Mouse (Mus musculus): ENCODE data around the gene Zbed6. TPM values are rescaled to one million over a fixed set of nuclear protein-coding genes. Genes with fewer than 3 reads are reported as not detected.

The Zbed6 gene
- total RNA-seq, 2 experiments from 2014 or later = 16.4 to 18.3 TPM

DNA sequence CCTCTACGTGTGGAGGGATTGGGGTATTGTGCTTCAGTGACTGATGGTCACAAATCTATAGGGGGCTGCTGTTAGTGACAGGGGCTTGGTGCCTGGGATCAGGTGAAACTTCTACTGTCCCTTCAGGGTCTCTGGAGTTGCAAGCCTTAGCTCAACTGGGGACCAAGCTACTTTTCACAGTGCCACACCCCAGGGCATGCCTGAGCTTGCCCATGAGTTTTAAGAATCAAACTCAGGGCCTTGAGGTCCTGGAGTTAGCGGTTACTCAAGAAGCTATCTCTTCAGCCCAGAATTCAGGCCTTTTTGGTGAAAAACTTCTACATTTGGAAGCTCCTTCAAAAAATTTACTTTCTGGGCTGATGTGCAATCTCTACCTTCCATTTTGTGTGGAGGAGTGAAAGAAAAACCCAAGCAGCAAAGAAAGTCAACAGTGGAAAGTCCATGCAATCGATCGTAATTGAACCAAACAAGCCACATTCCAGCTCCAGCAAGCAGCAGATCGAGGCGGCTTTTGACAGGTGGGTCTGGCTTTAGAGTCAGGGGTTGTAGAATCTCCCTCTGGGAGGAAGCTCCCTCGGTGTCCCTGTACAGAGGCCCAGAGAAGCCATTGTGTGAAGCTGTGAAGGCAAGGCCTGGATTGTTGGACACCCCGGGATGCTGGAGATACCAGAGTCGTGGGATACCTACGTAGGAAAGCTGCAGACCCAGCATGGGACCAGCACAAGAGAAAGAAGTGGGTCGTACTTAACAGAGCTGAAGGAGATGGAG, 3.7 kb upstream of the Zbed6 start:
- no peak for ATAC-seq (replicated peaks; ENCODE audit: low FRiP score, low TSS enrichment, poor library complexity, severe bottlenecking)

DNA sequence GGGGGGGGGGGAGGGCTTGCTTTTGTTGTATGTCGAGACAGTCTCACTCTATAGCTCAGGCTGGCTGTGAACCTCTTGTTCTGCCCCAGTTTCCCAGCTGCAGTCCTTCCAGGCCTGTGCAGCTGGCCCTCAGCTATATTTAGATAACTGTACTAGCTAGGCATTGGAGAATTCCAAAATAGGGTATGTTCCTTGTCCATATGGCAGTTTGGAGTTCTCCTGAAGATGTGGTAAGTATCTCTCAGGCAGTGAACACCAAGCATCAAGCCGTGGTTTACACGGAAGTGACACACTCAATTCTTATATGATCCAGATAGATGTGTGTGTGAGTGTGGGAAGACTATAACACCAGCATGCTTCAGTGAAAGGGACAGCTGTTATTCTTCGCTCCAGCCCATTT, 2.7 kb upstream of the Zbed6 start:
- no peak for ATAC-seq (replicated peaks; ENCODE audit: low FRiP score, low TSS enrichment, poor library complexity, severe bottlenecking)

DNA sequence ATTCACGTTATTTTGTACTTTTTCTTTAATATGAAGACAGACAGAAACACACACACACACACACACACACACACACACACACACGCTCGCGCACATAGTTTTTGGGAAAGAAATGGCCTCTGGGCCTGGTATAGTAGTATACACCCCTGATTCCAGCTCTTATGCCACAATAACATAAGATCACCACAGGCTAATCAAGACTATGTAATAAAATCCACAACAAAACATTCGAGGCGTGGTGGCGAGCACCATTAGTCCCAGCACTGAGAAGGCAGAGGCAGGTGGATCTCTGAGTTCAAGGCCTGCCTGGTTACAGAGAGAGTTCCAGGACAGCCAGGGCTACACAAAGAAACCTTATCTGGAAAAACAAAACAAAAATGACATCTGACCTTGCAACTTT, 2.3 kb upstream of the Zbed6 start:
- ATAC-seq (replicated peaks; ENCODE audit: low FRiP score, low TSS enrichment, poor library complexity, severe bottlenecking) = no peak

DNA sequence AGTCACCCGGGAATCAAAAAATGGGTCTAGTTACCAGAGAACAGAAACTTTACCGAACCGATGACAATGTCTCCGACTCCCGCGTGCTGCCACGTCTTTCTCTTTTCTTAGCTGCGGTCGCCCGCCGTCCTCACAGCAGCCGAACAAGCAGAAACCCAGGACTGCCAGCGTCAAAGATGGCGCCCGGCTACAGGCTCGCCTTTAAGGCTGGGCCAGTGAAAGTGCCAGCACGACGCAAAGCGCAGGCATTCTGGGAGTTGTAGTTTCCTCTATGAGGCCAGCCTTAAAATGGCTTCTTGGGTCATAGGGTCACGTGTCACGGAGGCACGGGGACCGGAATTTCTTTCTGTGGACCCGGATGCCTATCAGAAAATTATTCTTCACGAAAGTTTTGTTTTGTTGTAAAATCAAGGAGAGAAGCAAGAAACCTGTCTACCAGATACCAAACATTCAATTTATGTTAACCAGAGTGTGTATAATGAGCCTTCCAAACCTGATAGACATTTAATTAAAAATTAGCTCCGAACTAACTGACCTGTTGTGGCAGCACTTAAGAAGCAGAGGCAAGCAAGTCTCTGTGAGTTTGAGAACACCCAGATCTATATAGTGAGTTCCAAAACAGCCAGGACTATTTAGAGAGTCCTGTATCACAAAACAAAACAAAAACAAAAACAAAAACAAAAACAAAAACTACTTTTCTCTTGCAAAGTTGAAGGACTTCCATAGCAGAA, 683 bp upstream of the Zbed6 start, which contains the start of gene Gm38394:
Gm38394 (minus strand) TSS at position 116 of the 731 bp plus-strand sequence.
- ATAC-seq (replicated peaks; ENCODE audit: low FRiP score, low TSS enrichment, poor library complexity, severe bottlenecking) = peak; percentile 99

DNA sequence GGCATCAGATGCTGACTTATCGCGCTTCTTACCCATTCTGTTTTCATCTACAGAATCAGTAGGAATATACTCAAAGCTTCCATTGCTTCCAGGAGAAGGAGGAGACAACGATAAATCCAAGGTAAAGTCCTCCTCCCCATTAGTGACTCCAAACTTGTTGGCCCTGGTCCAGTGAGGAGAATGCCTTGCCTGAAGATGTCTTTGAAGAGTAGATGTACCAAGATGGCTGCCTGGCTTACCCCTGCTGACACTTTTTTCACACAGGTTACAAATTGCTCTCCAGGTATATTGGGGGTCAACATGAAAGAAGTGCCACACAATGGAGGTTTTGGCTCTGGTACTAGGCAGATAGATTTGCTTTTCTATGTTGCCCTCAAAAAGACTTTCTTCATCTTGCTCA, 1.8 kb downstream of the Zbed6 start:
- ATAC-seq (replicated peaks; ENCODE audit: low FRiP score, low TSS enrichment, poor library complexity, severe bottlenecking) = no peak

DNA sequence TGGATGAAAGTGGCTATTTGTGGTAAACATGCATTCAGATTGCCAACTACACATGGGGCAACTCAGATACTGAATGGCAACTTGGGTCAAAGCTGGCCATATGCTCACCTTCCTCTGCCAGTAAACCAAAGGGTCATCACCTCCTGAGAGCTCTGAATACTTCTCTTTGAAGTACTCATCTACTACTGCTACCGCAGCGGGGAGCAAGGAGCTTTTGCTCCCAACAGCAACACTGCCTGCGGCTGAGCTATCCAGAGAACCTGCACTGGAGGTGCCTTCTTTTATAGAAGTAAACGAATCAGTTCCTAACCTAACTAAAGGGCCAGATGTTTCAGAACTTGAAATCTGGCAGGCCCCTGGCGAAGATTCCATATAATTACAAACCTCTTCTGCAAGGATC, 3.9 kb downstream of the Zbed6 start:
- no peak for ATAC-seq (replicated peaks; ENCODE audit: low FRiP score, low TSS enrichment, poor library complexity, severe bottlenecking)

DNA sequence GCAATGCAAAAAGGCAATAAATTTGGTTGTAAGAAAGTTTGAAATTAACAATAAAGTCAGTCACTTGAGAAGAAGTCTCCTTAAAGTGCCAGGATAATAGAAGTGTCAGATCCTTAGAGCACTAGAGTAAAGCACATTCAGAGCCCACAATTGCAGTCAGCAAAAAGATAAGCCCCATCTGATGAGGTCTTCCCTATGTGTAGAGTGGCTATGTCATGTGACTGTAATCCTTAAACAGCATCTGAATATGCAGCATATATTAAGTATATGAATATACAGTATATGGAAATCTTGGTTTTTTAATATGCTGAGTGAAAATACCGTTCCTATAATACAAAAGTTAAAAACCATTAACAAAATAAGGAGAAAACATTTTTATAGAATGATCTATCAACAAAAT, 7.7 kb downstream of the Zbed6 start:
- peak; percentile 59; the same call in 1 of the 2 replicates for ATAC-seq (replicated peaks; ENCODE audit: low FRiP score, low TSS enrichment, poor library complexity, severe bottlenecking)

DNA sequence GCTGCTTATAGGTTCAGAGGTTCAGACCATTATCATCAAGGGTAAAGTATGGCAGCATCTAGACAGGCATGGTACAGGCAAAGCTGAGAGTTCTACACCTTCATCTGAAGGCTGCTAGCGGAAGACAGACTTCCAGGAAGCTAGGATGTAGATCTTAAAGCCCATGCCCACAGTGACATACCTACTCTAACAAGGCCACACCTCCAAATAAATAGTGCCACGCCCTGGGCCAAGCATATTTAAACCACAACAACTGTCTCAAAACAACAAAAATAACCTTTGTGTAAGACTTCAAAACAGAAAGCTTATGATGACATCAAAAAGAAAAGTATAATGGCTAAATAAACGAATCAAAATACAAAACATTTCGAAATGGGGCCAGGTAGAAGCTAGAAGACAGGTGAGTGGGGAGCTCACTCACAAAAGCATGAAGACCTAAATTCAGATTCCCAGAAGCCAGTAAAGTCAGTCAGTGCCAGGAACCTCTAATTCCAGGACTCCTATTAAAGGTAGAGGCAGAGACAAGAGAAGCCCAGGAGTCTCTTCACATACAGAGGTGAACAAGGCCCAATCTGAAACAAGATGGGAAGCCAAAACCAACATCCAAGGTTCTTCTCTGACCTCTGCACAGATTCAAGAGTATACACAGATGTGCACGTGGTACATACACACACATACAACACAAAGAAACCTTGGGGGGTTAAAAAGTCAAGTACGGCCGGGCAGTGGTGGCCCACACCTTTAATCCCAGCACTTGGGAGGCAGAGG, 10.2 kb downstream of the Zbed6 start:
- no peak for ATAC-seq (replicated peaks; ENCODE audit: low FRiP score, low TSS enrichment, poor library complexity, severe bottlenecking)

DNA sequence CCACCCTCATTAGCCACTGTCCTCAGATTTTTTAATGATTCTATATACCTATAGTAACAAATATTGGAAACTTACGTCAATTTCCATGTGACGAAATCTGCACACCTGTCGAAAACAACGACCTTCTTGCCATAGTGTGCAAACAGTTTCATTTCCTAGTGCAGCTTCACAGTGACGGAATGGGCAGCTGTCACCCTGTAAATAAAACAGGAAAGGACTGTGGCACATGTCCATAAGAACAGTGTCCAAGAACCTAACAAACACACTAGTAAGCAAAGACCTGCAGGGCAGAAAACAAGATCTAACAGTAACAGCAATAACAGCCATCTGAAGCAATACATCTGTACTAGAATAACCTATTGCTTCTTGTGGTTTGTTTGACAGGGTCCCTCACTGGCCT, 15.0 kb downstream of the Zbed6 start:
- ATAC-seq (replicated peaks; ENCODE audit: low FRiP score, low TSS enrichment, poor library complexity, severe bottlenecking) = no peak

DNA sequence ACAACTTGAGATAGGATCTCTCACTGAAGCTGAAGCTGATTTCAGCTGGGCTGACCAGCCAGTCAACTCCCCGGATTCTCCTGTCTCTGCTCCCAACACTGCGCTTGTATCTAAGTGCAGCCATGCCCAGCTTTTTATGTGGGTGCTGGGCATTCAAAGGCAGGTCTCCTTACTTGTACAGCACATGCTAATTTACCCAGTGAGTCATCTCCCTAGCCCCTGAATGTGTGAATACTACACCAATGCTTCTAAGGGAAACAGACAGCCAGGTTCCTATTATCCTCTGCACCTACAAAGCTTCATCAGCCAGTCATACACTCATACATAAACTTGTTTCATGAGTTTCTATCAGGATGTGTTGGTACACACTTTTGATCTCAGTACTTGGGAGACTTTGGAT, 19.5 kb downstream of the Zbed6 start:
- no peak for ATAC-seq (replicated peaks; ENCODE audit: low FRiP score, low TSS enrichment, poor library complexity, severe bottlenecking)

DNA sequence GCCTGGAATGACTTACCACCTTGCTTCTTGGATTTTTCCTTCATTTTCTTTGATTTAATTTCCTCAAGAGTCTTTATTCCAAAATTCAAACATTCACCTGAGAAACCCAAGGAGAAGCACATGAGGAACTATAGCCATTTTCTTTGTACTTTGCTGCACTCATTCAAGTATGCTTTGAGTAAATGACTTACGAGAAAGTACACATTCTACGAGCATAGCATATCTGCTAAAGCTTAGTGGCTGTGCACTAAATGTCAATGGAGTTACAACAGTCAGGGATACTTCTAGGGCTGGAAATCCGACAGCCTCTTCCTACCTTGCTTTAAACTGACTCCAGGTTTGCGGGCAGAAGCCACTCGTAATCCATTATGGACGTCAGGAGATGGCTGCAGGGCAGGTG, 22.2 kb downstream of the Zbed6 start:
- no peak for ATAC-seq (replicated peaks; ENCODE audit: low FRiP score, low TSS enrichment, poor library complexity, severe bottlenecking)

DNA sequence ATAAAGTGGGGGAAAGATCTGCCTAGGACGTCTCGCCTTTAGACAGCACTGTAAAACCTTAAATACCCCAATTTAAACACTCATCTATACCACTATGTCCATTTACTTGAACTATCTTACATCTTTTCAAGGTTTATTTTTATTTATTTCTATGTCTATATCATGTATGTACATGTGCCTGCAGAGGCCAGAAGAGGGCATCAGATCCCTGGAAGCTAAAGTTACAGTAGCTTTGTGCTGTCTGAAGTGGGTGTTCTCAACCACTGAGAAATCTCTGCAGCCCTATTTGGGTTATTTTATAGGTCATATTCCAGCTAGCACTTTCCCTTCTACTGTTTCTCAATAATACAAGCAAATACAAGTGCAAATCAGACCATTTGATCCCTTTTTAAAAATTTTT, 28.5 kb downstream of the Zbed6 start:
- ATAC-seq (replicated peaks; ENCODE audit: low FRiP score, low TSS enrichment, poor library complexity, severe bottlenecking) = no peak

DNA sequence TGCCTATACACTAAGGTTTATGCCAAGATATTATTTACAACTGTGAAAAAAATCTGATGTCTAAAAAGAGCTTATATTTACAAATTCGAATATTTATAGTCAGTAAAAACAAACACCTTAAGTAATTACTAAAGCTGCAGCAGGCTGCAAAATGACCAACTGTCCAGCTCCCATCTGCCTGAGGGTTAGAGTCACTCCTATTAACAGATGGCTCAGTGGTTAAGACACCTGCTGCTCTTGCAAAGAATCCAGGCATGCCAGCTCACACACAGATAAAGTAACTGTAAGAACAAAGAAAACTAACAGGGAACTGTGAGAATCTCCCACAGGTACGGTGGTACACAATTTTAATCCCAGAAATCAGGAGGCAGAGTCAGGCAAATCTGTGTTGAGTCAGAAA, 35.6 kb downstream of the Zbed6 start:
- ATAC-seq (replicated peaks; ENCODE audit: low FRiP score, low TSS enrichment, poor library complexity, severe bottlenecking) = no peak

DNA sequence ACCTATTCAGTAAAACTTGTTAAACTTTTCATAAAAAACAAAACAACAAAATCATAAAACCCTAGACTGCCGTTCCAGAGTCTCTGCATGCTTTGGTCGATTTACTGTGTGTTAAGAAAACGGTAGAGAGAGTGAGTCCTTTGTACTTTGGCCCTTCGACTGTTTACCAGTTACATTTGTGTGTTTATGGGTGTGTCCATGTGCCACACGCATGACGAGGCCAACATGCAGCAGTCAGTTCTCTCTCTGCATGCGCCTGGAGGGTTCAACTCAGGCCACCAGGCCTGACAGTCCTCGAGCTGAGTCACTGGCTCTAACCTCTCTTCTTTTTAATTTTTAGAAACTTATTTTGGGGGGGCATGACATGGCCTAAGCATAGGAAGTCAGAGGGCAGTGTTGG, 42.4 kb downstream of the Zbed6 start:
- ATAC-seq (replicated peaks; ENCODE audit: low FRiP score, low TSS enrichment, poor library complexity, severe bottlenecking) = peak; percentile 58

DNA sequence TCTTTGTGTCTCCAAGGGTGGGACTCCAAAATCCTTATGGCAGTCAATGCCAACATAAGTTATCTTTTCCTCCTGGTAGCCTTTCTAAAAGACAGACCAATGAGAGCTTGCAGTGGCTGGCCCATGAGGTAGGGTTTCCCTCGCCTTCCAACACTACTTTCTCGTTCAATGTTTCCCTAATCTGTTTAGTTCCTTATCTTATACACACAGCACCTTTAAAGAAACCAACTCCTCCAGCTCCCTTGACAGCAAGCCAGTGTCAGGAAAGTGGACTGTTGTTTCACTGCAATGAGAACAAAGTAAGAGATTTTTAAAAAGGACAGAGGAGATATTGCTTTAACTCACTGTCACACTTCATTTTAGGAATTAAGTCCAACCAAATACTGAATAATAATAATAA, 42.8 kb downstream of the Zbed6 start:
- peak; percentile 89 for ATAC-seq (replicated peaks; ENCODE audit: low FRiP score, low TSS enrichment, poor library complexity, severe bottlenecking)

DNA sequence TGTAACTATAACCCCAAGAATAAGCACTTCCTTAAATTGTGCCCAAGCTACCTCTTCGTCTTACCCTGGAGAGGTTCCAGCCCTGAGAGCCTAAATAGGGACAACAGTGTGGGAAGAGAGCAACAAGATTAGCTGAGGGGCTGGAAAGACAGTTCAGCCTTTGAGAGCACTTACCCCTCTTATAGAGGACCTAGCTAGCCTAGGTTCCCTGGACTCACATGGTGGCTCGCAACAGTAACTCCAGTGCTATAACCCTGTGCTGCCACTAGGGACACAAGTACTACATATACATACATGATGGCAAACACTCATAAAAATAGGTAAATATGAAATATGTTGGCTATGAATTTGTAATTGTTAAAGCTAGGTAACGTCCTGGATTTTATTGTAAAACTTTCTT, 46.9 kb downstream of the Zbed6 start:
- ATAC-seq (replicated peaks; ENCODE audit: low FRiP score, low TSS enrichment, poor library complexity, severe bottlenecking) = 0 out of 2 replicates have a peak, but pooled peaks have one; percentile 30

DNA sequence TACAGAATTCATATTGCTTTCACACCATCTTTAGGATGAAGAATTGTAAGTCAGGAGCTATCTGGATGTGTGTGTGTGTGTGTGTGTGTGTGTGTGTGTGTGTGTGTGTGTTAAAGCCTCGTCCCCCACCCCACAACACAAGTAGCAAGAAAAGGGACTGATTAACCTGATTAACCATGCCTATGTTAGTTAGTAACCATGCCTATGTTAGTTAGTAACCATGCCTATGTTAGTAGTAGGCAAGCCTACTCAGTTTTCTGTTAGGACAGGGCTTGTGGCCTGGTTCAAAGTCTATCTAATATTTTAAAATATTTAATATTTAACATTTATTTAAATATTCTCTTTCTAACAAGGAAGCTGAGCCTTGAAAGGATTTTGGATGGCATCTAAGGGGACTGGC, 49.2 kb downstream of the Zbed6 start:
- no peak for ATAC-seq (replicated peaks; ENCODE audit: low FRiP score, low TSS enrichment, poor library complexity, severe bottlenecking)

DNA sequence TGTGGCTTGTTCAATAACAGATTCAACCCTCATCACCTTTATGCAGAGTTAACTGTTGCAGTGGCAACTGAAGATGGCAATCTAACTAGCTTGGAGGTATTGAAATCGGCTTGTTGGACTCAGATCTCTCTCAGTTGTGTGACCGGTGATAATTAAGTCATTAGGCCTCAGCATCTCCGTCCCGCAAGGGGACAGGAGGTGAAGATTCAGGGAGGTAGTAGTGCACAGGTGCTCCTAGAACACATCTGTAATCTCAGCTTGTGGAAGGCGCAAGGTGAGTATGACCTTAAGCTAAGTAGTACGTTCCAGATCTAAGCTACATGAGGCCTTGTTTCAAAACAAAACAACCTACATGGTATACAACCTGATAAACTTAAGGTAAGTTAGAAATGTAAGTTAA, 50.1 kb downstream of the Zbed6 start:
- 0 out of 2 replicates have a peak, but pooled peaks have one; percentile 5 for ATAC-seq (replicated peaks; ENCODE audit: low FRiP score, low TSS enrichment, poor library complexity, severe bottlenecking)

DNA sequence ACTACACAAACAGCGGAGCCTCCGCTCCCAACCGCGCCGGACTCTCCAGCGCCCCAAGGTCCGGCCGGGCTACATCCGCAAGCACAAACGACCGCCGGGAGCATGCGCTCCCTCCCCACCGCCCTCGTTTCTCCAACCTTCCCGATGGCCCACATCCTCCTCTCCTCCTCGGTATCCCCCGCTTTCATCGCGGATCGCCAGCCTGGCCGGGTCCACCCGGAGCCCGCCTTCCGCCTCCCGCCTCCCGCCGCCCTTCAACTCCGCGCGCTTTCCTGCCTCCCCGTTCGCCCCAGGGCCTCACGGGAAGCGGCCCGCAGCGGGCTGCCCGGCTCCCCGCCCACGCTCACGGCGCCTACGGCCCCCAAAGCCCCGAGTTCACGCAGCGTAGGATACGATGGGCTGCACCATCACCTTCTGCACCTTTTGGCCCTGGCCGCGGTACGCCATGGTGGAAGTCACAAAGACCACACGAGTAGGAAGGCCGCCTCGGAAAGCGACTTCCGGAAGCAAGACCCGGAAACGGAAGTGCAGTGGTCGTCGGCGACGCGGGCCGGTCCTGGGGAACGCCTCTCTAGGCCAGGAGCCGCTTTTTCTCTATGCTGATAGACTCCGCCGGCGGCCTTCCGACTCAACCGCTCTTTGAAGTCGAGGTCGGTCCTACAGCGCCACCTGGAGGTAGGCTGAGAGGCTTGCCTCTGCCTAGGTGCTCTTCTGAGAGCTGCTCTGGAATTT, 50.7 kb downstream of the Zbed6 start, which contains the start of gene Snrpe:
Snrpe (minus strand) TSS at position 521 of the 732 bp plus-strand sequence.
- peak; percentile 97 for ATAC-seq (replicated peaks; ENCODE audit: low FRiP score, low TSS enrichment, poor library complexity, severe bottlenecking)
